ENCODE assay signal across 8 mouse cellular contexts in the genomic region with DNA sequence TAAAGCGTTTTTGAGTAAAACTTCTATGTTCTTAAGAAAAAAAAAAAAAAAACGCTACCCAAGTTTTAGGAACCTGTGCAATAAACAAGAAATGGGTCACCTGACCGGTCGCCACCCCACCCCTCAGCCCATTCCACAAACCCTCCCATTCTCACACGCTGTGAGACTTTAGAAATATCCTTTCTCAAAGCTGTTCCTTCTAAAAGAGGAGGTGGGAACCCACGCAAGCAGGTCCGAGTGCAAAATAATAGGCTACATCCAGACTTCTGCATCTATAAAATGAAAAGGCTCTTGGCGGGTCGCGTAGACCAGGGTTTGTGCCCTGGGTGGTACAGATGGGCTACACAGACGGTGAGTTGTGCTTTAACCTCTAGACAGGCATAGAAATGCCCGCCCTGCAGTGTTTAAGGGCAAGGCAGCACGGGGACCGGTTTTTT. TPM values are rescaled to one million over a fixed set of nuclear protein-coding genes. Genes with fewer than 3 reads are reported as not detected.
A peak's percentile ranks its signal among the peaks of the same experiment; 100 is the strongest.
DNase-seq lines count a peak whose midpoint lies in the region; ATAC-seq and TF ChIP-seq lines count a peak whose summit lies in the region.

No protein-coding gene starts in this region.

- no peak for TF ChIP-seq CTCF in C2C12 (IDR thresholded peaks at IDR 0.05; ENCODE audit: control insufficient read depth, insufficient read depth, insufficient read length)

- peaks cover 10% of the 10 kb centered on the region for H3K36me3 ChIP-seq in heart, embryonic 15.5 days
- H3K36me3 ChIP-seq in C2C12 (ENCODE audit: control insufficient read depth, insufficient read depth) = peaks cover 15% of the 10 kb centered on the region
- peaks cover 11% of the 10 kb centered on the region for H3K36me3 ChIP-seq in embryonic facial prominence, embryonic 13.5 days
- H3K36me3 ChIP-seq in intestine, embryonic 14.5 days (ENCODE audit: control insufficient read depth, insufficient read depth, low read length) = peaks cover 12% of the 10 kb centered on the region

- peak overlapping the region; percentile 86 for H3K4me2 ChIP-seq in heart, embryonic 15.5 days
- H3K4me2 ChIP-seq in embryonic facial prominence, embryonic 13.5 days = peak overlapping the region; percentile 98
- peak overlapping the region; percentile 78 for H3K4me2 ChIP-seq in intestine, embryonic 14.5 days (ENCODE audit: low read length)

- peaks cover 20% of the 10 kb centered on the region for H3K79me3 ChIP-seq in C2C12 (ENCODE audit: low read depth)

- peak overlapping the region; percentile 27 for H3ac ChIP-seq in C2C12 (ENCODE audit: control insufficient read depth, insufficient read length, low read depth)

- no peak for DNase-seq in heart, adult 18-20 months
- peak; percentile 79 for DNase-seq in intestine, embryonic 14.5 days (ENCODE audit: low spot score)
- peak; percentile 74 for DNase-seq in lung, postnatal 36 days
- no peak for DNase-seq in Muller cell, postnatal 12 days (ENCODE audit: inconsistent ontology term)
- no peak for DNase-seq in thymus, postnatal 25 days

- 2% methylated on average over 14 of the region's 14 CpGs for WGBS in heart, embryonic 15.5 days
- WGBS in embryonic facial prominence, embryonic 13.5 days = 2% methylated on average over 14 of the region's 14 CpGs
- 2% methylated on average over 14 of the region's 14 CpGs for WGBS in intestine, embryonic 14.5 days

- H3K79me2 ChIP-seq in C2C12 (ENCODE audit: control insufficient read depth, insufficient read depth) = peaks cover 34% of the 10 kb centered on the region

- no peaks in the 10 kb centered on the region for H3K27me3 ChIP-seq in heart, embryonic 15.5 days
- no peaks in the 10 kb centered on the region for H3K27me3 ChIP-seq in C2C12 (ENCODE audit: control insufficient read depth, insufficient read depth, insufficient read length)
- no peaks in the 10 kb centered on the region for H3K27me3 ChIP-seq in embryonic facial prominence, embryonic 13.5 days
- no peaks in the 10 kb centered on the region for H3K27me3 ChIP-seq in intestine, embryonic 14.5 days (replicated peaks; ENCODE audit: control insufficient read depth, insufficient read depth, low read length)

- H3K27ac ChIP-seq in heart, embryonic 15.5 days = peak overlapping the region; percentile 99
- H3K27ac ChIP-seq in embryonic facial prominence, embryonic 13.5 days = peak overlapping the region; percentile 90
- H3K27ac ChIP-seq in intestine, embryonic 14.5 days (ENCODE audit: low read depth) = peak overlapping the region; percentile 88

- H3K4me1 ChIP-seq in heart, embryonic 15.5 days (replicated peaks) = peaks cover 11% of the 10 kb centered on the region
- H3K4me1 ChIP-seq in embryonic facial prominence, embryonic 13.5 days = peaks cover 22% of the 10 kb centered on the region
- H3K4me1 ChIP-seq in intestine, embryonic 14.5 days (replicated peaks; ENCODE audit: control insufficient read depth, insufficient read depth, low read length) = peaks cover 7% of the 10 kb centered on the region

- H3K9me3 ChIP-seq in heart, embryonic 15.5 days (replicated peaks) = no peaks in the 10 kb centered on the region
- H3K9me3 ChIP-seq in embryonic facial prominence, embryonic 13.5 days = no peaks in the 10 kb centered on the region
- H3K9me3 ChIP-seq in intestine, embryonic 14.5 days (ENCODE audit: control insufficient read depth, low read length) = no peaks in the 10 kb centered on the region

- H3K4me3 ChIP-seq in heart, embryonic 15.5 days = peak overlapping the region; percentile 87
- H3K4me3 ChIP-seq in C2C12 (ENCODE audit: insufficient read depth, poor library complexity, severe bottlenecking) = peak overlapping the region; percentile 46
- H3K4me3 ChIP-seq in embryonic facial prominence, embryonic 13.5 days = peak overlapping the region; percentile 57
- H3K4me3 ChIP-seq in intestine, embryonic 14.5 days (ENCODE audit: low read depth, low read length) = peak overlapping the region; percentile 67

- H3K9ac ChIP-seq in heart, embryonic 15.5 days = peak overlapping the region; percentile 58
- H3K9ac ChIP-seq in embryonic facial prominence, embryonic 13.5 days = peak overlapping the region; percentile 72
- H3K9ac ChIP-seq in intestine, embryonic 14.5 days (ENCODE audit: low read length) = peak overlapping the region; percentile 54

- ATAC-seq in heart, embryonic 15.5 days (replicated peaks; ENCODE audit: insufficient number of reproducible peaks, insufficient read depth, low FRiP score, low read depth) = no peak
- 0 out of 2 replicates have a peak, but pooled peaks have one; percentile 0 for ATAC-seq in embryonic facial prominence, embryonic 13.5 days (ENCODE audit: insufficient number of reproducible peaks, insufficient read depth, low FRiP score, low TSS enrichment, low read depth)
- ATAC-seq in intestine, embryonic 14.5 days (replicated peaks; ENCODE audit: low FRiP score, low TSS enrichment, low read depth) = no peak

TF ChIP-seq in C2C12, 6 proteins besides CTCF, POLR2A, EP300 and RAD21:
- peak; percentile 36 for TF ChIP-seq USF1 (IDR thresholded peaks at IDR 0.05; ENCODE audit: low read depth)
- no peak for TF ChIP-seq CEBPB (IDR thresholded peaks at IDR 0.05; ENCODE audit: low read depth)

RNA-seq across cellular contexts. Expression of gene Tob1, which starts 1.5 kb away (rescaled TPM):
- 37.7 and 45.5 TPM in 2 replicates for polyA plus RNA-seq in heart, embryonic 15.5 days (2015; fragmentation: Nextera tagmentation; extraction: Ambion mirVana)
- 10 to 100 TPM; 47.5 to 50.4 TPM for total RNA-seq in heart, adult 18-20 months (2021)
- 10.7 TPM for polyA plus RNA-seq in C2C12 (2012; fragmentation: generic; extraction: Trizol)
- 25.9 and 26.7 TPM in 2 replicates for polyA plus RNA-seq in embryonic facial prominence, embryonic 13.5 days (2015; fragmentation: Nextera tagmentation; extraction: Ambion mirVana)
- polyA plus RNA-seq in intestine, embryonic 14.5 days (2014; fragmentation: Nextera tagmentation; extraction: Ambion mirVana) = 16.7 and 24.1 TPM in 2 replicates

RNA-seq across cellular contexts. Expression of gene Wfikkn2, which starts 36.1 kb away (rescaled TPM):
- 2.4 and 4.6 TPM in 2 replicates for polyA plus RNA-seq in heart, embryonic 15.5 days (2015; fragmentation: Nextera tagmentation; extraction: Ambion mirVana)
- 1 to 10 TPM; 5.8 to 6.6 TPM for total RNA-seq in heart, adult 18-20 months (2021)
- polyA plus RNA-seq in C2C12 (2012; fragmentation: generic; extraction: Trizol) = 0.04 TPM
- polyA plus RNA-seq in embryonic facial prominence, embryonic 13.5 days (2015; fragmentation: Nextera tagmentation; extraction: Ambion mirVana) = 9.3 and 9.8 TPM in 2 replicates
- polyA plus RNA-seq in intestine, embryonic 14.5 days (2014; fragmentation: Nextera tagmentation; extraction: Ambion mirVana) = 1.3 and 1.7 TPM in 2 replicates

Comparison
In these comparisons a context has a peak if more than half of its experiments do, and no peak if none do; other contexts are left out.
1. DNase-seq: peak in intestine, embryonic 14.5 days (single experiment) and lung, postnatal 36 days (single experiment); none in heart, adult 18-20 months (0 of 2), Muller cell, postnatal 12 days (single experiment) and thymus, postnatal 25 days (single experiment).
2. Peak in every context shown above with its lines, with median percentiles within 50 percentile points of each other: H3K27ac ChIP-seq, H3K4me2 ChIP-seq, H3K4me3 ChIP-seq and H3K9ac ChIP-seq.